Mouse (Mus musculus) G1E (cell line): Measurements from ENCODE around the gene Defb19. TPM values are rescaled to one million over a fixed set of nuclear protein-coding genes. Genes with fewer than 3 reads are reported as not detected.

Experiments
- ATAC-seq: 2 replicates; pipeline ENCODE4 v1.8.0; 2016; ENCODE audit warnings: mild to moderate bottlenecking; ENCODE audit not compliant: insufficient number of reproducible peaks, poor library complexity, low FRiP score, severe bottlenecking; ENCODE audit errors: extremely low read depth
- DNase-seq: peaks from one replicate; pipeline ENCODE4 v3.0.0; 2012; ENCODE audit warnings: low spot score
- H3K27me3 ChIP-seq: 2 replicates; pipeline ENCODE4 v1.6.1; 2012; ENCODE audit warnings: mild to moderate bottlenecking, low read length, inconsistent platforms; ENCODE audit not compliant: insufficient read depth
- H3K36me3 ChIP-seq: replicated peaks from 2 replicates; pipeline ENCODE3; 2012; ENCODE audit warnings: mild to moderate bottlenecking, inconsistent platforms
- H3K4me1 ChIP-seq: 2 replicates; pipeline ENCODE4 v1.6.1; 2012; ENCODE audit warnings: low read depth, low read length, inconsistent platforms, mixed read lengths; ENCODE audit not compliant: insufficient read depth
- H3K4me3 ChIP-seq: 2 replicates; pipeline ENCODE4 v1.5.1; 2012; ENCODE audit warnings: low read depth, mild to moderate bottlenecking, inconsistent platforms, low read length, moderate library complexity, mixed read lengths
- H3K9me3 ChIP-seq: replicated peaks from 2 replicates; pipeline ENCODE4 v1.6.1; 2012; ENCODE audit warnings: inconsistent platforms
- CTCF ChIP-seq: IDR thresholded peaks from 2 replicates; pipeline ENCODE4 v1.5.1; 2012; ENCODE audit warnings: low read depth, low read length, inconsistent platforms, mixed read lengths
- GATA1 ChIP-seq: IDR thresholded peaks from 2 replicates; pipeline ENCODE4 v1.6.1; 2012; ENCODE audit warnings: borderline replicate concordance, low read length, inconsistent platforms, mixed read lengths
- GATA2 ChIP-seq: IDR thresholded peaks from 2 replicates; pipeline ENCODE4 v1.6.1; 2012; ENCODE audit warnings: low read depth, low read length, inconsistent platforms, borderline replicate concordance
- POLR2AphosphoS5 ChIP-seq: IDR thresholded peaks from 2 replicates; pipeline ENCODE4 v1.6.1; 2012; ENCODE audit warnings: low read depth, low read length, inconsistent platforms; ENCODE audit not compliant: insufficient replicate concordance
- TAL1 ChIP-seq: conservative IDR thresholded peaks from 2 replicates; pipeline ENCODE4 v1.6.1; 2012; ENCODE audit warnings: low read depth, low read length, inconsistent platforms, mixed read lengths
- polyA plus RNA-seq: library from polyadenylated mRNA; stranded (reverse); fragments of >175 nt; gene quantifications from 2 replicates; pipeline ENCODE4 v1.2.3, GENCODE M21; 2012
- total RNA-seq, 2 experiments: library from RNA; stranded (forward) in 1 of 2; stranded (reverse) in 1 of 2; fragments of 200-1000 nt in 1 of 2; fragments of >200 nt in 1 of 2; fragmentation: Nextera tagmentation in 1 of 2; gene quantifications; 2 replicates each; pipeline ENCODE4 v1.2.3; 2014 to 2017

Defb19 gene
- total and polyA plus RNA-seq, 3 experiments: not detected

- TF ChIP-seq TAL1: no peak
- peak; percentile 23; the same call in 1 of the 2 replicates for TF ChIP-seq CTCF
- Histone ChIP-seq H3K4me3 (no peak overlapping the region), H3K9me3 (no peaks in the 10 kb centered on the region), H3K4me1 (no peaks in the 10 kb centered on the region), H3K36me3 (no peaks in the 10 kb centered on the region), H3K27me3 (peaks cover 9% of the 10 kb centered on the region)
- ATAC-seq: no peak
- DNase-seq: no peak
These were observed 26.2 kb downstream of the Defb19 start for GRCm38 (mm10) chr2:152553774-152554423.

DNA sequence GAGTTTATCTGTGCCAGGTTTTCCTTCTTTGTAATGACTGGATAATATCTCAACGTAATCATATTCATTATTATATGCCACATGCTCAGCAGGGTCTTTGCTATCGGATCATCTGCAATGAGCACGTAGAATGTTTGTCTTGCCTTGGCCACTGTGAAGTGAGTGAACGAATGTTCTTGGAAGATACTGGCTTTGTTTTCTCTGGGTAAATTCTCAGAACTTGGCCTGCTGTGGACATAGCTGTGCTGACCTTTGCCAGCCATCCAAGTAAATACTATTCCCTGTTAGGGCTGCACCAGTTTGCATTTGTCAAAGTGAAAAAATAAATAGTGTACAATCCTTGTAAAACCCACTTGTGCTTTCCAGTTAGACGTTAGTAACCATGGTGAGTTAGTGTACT, 32.0 kb downstream of the Defb19 start:
- no peak for TF ChIP-seq GATA1
- Histone ChIP-seq H3K9me3 (no peaks in the 10 kb centered on the region), H3K27me3 (peaks cover 3% of the 10 kb centered on the region; the same call in 1 of the 2 replicates), H3K36me3 (no peaks in the 10 kb centered on the region), H3K4me1 (no peaks in the 10 kb centered on the region), H3K4me3 (no peak overlapping the region)
- no peak for ATAC-seq
- no peak for DNase-seq

DNA sequence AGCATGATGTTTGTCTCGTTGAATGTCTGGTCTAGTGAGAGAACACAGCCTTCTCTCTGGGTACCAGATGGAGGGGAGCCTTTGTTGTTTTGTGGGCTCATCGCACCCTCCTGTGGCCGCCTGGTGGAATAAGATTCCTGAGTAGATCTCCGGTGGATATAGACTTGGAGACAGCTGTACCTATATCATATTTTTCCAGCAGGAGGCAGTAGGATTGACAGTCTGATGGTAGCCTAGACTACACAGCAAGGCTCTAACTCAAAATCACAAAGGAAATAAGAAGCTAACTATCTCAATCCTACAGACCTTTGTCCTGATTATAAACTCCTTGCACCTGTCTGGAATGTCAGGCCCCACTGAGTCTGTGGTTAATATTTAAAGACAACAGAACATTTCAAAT, 35.4 kb downstream of the Defb19 start:
- Histone ChIP-seq H3K36me3 (no peaks in the 10 kb centered on the region), H3K9me3 (peaks cover 2% of the 10 kb centered on the region; the same call in 1 of the 2 replicates), H3K27me3 (peaks cover 3% of the 10 kb centered on the region; the same call in 1 of the 2 replicates), H3K4me1 (no peaks in the 10 kb centered on the region), H3K4me3 (no peak overlapping the region)
- TF ChIP-seq POLR2AphosphoS5: no peak
- TF ChIP-seq TAL1: no peak
- no peak for TF ChIP-seq GATA2
- no peak for TF ChIP-seq GATA1
- no peak for TF ChIP-seq CTCF
- DNase-seq: peak; percentile 4
- ATAC-seq: no peak

DNA sequence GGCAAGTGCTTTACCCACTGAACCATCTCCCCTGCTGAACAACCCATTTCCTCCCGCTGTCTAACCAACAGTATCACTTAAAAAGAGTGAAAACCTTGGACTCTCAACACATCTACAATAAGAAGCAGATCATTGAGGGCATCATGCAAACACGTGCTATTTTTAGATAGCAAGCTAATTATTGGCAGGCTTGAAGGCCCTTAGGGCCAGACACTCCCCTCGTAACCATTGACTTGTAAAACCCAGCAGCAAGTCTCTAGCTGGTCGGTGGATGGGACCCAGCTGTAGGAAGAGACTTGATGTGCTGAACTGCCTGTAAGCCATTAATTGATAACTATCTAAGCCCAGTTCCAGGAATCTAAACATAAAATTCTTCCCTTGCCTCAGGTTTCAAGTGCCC, 36.6 kb downstream of the Defb19 start:
- H3K9me3 ChIP-seq: peaks cover 2% of the 10 kb centered on the region; the same call in 1 of the 2 replicates
- no peaks in the 10 kb centered on the region for H3K4me1 ChIP-seq
- DNase-seq (no peak), ATAC-seq (no peak)
- H3K4me3 ChIP-seq: no peak overlapping the region
- TF ChIP-seq POLR2AphosphoS5 (no peak), TAL1 (no peak), CTCF (no peak), GATA2 (no peak), GATA1 (no peak)
- no peaks in the 10 kb centered on the region for H3K36me3 ChIP-seq
- H3K27me3 ChIP-seq: peaks cover 3% of the 10 kb centered on the region; the same call in 1 of the 2 replicates

DNA sequence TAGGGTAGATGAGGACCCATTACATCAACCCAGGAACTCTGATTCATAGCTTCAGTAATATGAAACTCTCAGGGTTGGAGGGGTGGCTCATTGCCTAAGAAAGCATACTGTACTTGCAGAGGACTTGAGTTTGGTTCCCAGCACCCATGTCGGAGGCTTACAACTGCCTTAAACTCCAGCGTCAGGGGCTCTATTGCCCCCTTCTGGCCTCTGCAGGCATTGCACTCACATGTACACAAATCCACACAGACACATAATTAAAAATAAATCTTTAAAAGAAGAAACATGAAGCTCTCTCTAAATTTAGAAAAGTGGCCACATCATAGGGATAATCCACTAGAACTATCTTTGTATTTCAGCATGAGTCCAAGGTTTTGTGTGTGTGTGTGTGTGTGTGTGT, 37.2 kb downstream of the Defb19 start:
- no peak for TF ChIP-seq POLR2AphosphoS5
- TF ChIP-seq GATA2: no peak
- no peak; the same call in none of the 2 replicates for TF ChIP-seq CTCF
- no peak for TF ChIP-seq TAL1
- no peak for TF ChIP-seq GATA1
- no peak for ATAC-seq

GRCm38 (mm10) chr2:152541979-152542378, 38.1 kb downstream of the Defb19 start:
- Histone ChIP-seq H3K27me3 (peaks cover 3% of the 10 kb centered on the region; the same call in 1 of the 2 replicates), H3K36me3 (no peaks in the 10 kb centered on the region), H3K4me3 (no peak overlapping the region), H3K9me3 (peaks cover 2% of the 10 kb centered on the region; the same call in 1 of the 2 replicates), H3K4me1 (no peaks in the 10 kb centered on the region)
- ATAC-seq: no peak
- TF ChIP-seq GATA1 (no peak), GATA2 (no peak), TAL1 (no peak), POLR2AphosphoS5 (no peak), CTCF (no peak)
- no peak for DNase-seq

More for the DNA sequence above, 37.2 kb downstream of the Defb19 start:
- Histone ChIP-seq H3K27me3 (peaks cover 3% of the 10 kb centered on the region; the same call in 1 of the 2 replicates), H3K36me3 (no peaks in the 10 kb centered on the region), H3K4me3 (no peak overlapping the region), H3K9me3 (peaks cover 2% of the 10 kb centered on the region; the same call in 1 of the 2 replicates), H3K4me1 (no peaks in the 10 kb centered on the region)
- no peak for DNase-seq
